Mouse (Mus musculus) heart, embryonic 16.5 days (tissue): Measurements from ENCODE around the gene Thra. TPM values are rescaled to one million over a fixed set of nuclear protein-coding genes. Genes with fewer than 3 reads are reported as not detected.
A peak's percentile ranks its signal among the peaks of the same experiment; 100 is the strongest.

ENCODE experiments used
- ATAC-seq: fragments of 200-750 bp; cut with Nextera tagmentation; replicated peaks from 2 replicates; pipeline ENCODE4 v1.8.0; 2017; ENCODE audit warnings: moderate number of reproducible peaks; ENCODE audit not compliant: insufficient read depth, low FRiP score; ENCODE audit errors: extremely low read depth
- H3K27ac ChIP-seq: fragments of 300-500 bp; sonication (generic); 2 replicates; pipeline ENCODE4 v1.5.1; 2014; ENCODE audit warnings: mild to moderate bottlenecking, low read length, control low read depth, moderate library complexity
- H3K27me3 ChIP-seq: fragments of 300-500 bp; sonication (generic); 2 replicates; pipeline ENCODE4 v1.6.1; 2014; ENCODE audit warnings: low read length, mixed read lengths; ENCODE audit not compliant: control insufficient read depth, insufficient read depth
- H3K36me3 ChIP-seq: fragments of 300-500 bp; sonication (generic); 2 replicates; pipeline ENCODE4 v1.6.1; 2014; ENCODE audit not compliant: control insufficient read depth, insufficient read depth
- H3K4me1 ChIP-seq: fragments of 300-500 bp; sonication (generic); 2 replicates; pipeline ENCODE4 v1.6.1; 2014; ENCODE audit warnings: low read length, mixed read lengths; ENCODE audit not compliant: control insufficient read depth, insufficient read depth
- H3K4me2 ChIP-seq: fragments of 300-500 bp; sonication (generic); 2 replicates; pipeline ENCODE4 v1.6.1; 2014; ENCODE audit warnings: low read depth, mild to moderate bottlenecking, control low read depth, low read length
- H3K4me3 ChIP-seq: fragments of 300-500 bp; sonication (generic); 2 replicates; pipeline ENCODE4 v1.5.1; 2014; ENCODE audit warnings: mild to moderate bottlenecking, control low read depth, low read length
- H3K9ac ChIP-seq: fragments of 300-500 bp; sonication (generic); 2 replicates; pipeline ENCODE4 v1.6.1; 2014; ENCODE audit warnings: low read length, control low read depth
- H3K9me3 ChIP-seq: fragments of 300-500 bp; sonication (generic); replicated peaks from 2 replicates; pipeline ENCODE4 v1.6.1; 2016; ENCODE audit warnings: low read length; ENCODE audit not compliant: control insufficient read depth
- WGBS: fragments of 180-500 bp; shearing (Covaris S2); extraction: QIAGEN DNeasy Blood & Tissue Kit; methylation state at CpG from one replicate; pipeline ENCODE4 v1.1.7; 2014; 5-methylcytosine and 5-hydroxymethylcytosine counted together
- polyA plus RNA-seq: library from polyadenylated mRNA; unstranded; fragments of >200 nt; fragmentation: Nextera tagmentation; extraction: Ambion mirVana; gene quantifications from 2 replicates; pipeline ENCODE4 v1.2.1, GENCODE M21; 2015

Gene Thra
- polyA plus RNA-seq, 1 experiment from 2014 or later = 37.5 TPM

GRCm38 (mm10) chr11:98699911-98700310 is 40.5 kb upstream of the Thra start:
- Histone ChIP-seq H3K27ac (no peak overlapping the region), H3K4me3 (no peak overlapping the region), H3K9ac (no peak overlapping the region), H3K4me2 (no peak overlapping the region), H3K4me1 (peaks cover 3% of the 10 kb centered on the region), H3K9me3 (no peaks in the 10 kb centered on the region), H3K27me3 (no peaks in the 10 kb centered on the region), H3K36me3 (peaks cover 11% of the 10 kb centered on the region)
- WGBS = 25% methylated on average over 4 of the region's 4 CpGs
- ATAC-seq = no peak

GRCm38 (mm10) chr11:98701213-98701670 is 39.2 kb upstream of the Thra start, which contains the start of gene Csf3:
Gene Csf3 (plus strand): TSS chr11:98701263.
- H3K4me3 ChIP-seq = no peak within 1 kb of the TSS
- H3K4me1 ChIP-seq = peaks cover 3% of the 10 kb centered on the region; the same call in 1 of the 2 replicates
- H3K9me3 ChIP-seq = no peaks in the 10 kb centered on the region
- H3K4me2 ChIP-seq = no peak within 1 kb of the TSS
- no peak within 1 kb of the TSS for H3K27ac ChIP-seq
- no peaks in the 10 kb centered on the region for H3K27me3 ChIP-seq
- H3K9ac ChIP-seq = no peak within 1 kb of the TSS
- WGBS = 54% methylated on average over 10 of the region's 10 CpGs
- no peak for ATAC-seq
- H3K36me3 ChIP-seq = peaks cover 15% of the 10 kb centered on the region

- Histone ChIP-seq H3K4me1 (peaks cover 5% of the 10 kb centered on the region; the same call in 1 of the 2 replicates), H3K9ac (no peak overlapping the region), H3K27me3 (no peaks in the 10 kb centered on the region), H3K4me2 (no peak overlapping the region), H3K9me3 (no peaks in the 10 kb centered on the region), H3K4me3 (no peak overlapping the region), H3K27ac (no peak overlapping the region), H3K36me3 (peaks cover 18% of the 10 kb centered on the region)
- ATAC-seq = no peak
- 63% methylated on average over 5 of the region's 5 CpGs for WGBS
Measured at GRCm38 (mm10) chr11:98702323-98702722, 38.1 kb upstream of the Thra start.

GRCm38 (mm10) chr11:98705021-98705420 is 35.4 kb upstream of the Thra start:
- no peak overlapping the region for H3K4me2 ChIP-seq
- peaks cover 28% of the 10 kb centered on the region for H3K4me1 ChIP-seq
- H3K36me3 ChIP-seq = peaks cover 21% of the 10 kb centered on the region
- ATAC-seq = no peak
- no peaks in the 10 kb centered on the region for H3K27me3 ChIP-seq
- WGBS = 89% methylated on average over 10 of the region's 10 CpGs
- no peaks in the 10 kb centered on the region for H3K9me3 ChIP-seq
- no peak overlapping the region for H3K4me3 ChIP-seq
- H3K27ac ChIP-seq = no peak overlapping the region
- H3K9ac ChIP-seq = no peak overlapping the region

GRCm38 (mm10) chr11:98707401-98708281 is 32.8 kb upstream of the Thra start:
- peak; percentile 50; the same call in 1 of the 2 replicates for ATAC-seq
- peak overlapping the region; percentile 82 for H3K27ac ChIP-seq
- no peaks in the 10 kb centered on the region for H3K27me3 ChIP-seq
- peak overlapping the region; percentile 3; the same call in 1 of the 2 replicates for H3K4me2 ChIP-seq
- no peak overlapping the region for H3K9ac ChIP-seq
- WGBS = 70% methylated on average over 22 of the region's 22 CpGs
- no peak overlapping the region for H3K4me3 ChIP-seq
- peaks cover 25% of the 10 kb centered on the region for H3K36me3 ChIP-seq
- H3K9me3 ChIP-seq = no peaks in the 10 kb centered on the region
- peaks cover 37% of the 10 kb centered on the region for H3K4me1 ChIP-seq

- Histone ChIP-seq H3K27ac (peak overlapping the region; percentile 82), H3K4me2 (peak overlapping the region; percentile 3; the same call in 1 of the 2 replicates), H3K36me3 (peaks cover 29% of the 10 kb centered on the region), H3K9ac (no peak overlapping the region), H3K4me3 (no peak overlapping the region), H3K4me1 (peaks cover 37% of the 10 kb centered on the region), H3K27me3 (no peaks in the 10 kb centered on the region), H3K9me3 (no peaks in the 10 kb centered on the region)
- no peak for ATAC-seq
- 63% methylated on average over 19 of the region's 19 CpGs for WGBS
Measured at GRCm38 (mm10) chr11:98708282-98708956, 32.0 kb upstream of the Thra start.

- no peak overlapping the region for H3K4me3 ChIP-seq
- peak overlapping the region; percentile 24 for H3K4me2 ChIP-seq
- H3K9ac ChIP-seq = peak overlapping the region; percentile 2
- ATAC-seq = peak; percentile 23; the same call in 1 of the 2 replicates
- H3K9me3 ChIP-seq = no peaks in the 10 kb centered on the region
- no peaks in the 10 kb centered on the region for H3K27me3 ChIP-seq
- H3K36me3 ChIP-seq = peaks cover 37% of the 10 kb centered on the region
- peak overlapping the region; percentile 82 for H3K27ac ChIP-seq
- H3K4me1 ChIP-seq = peaks cover 37% of the 10 kb centered on the region
- 55% methylated on average over 26 of the region's 26 CpGs for WGBS
Measured at GRCm38 (mm10) chr11:98709001-98709741, 31.3 kb upstream of the Thra start.

- Histone ChIP-seq H3K27ac (peak overlapping the region; percentile 82), H3K36me3 (peaks cover 28% of the 10 kb centered on the region), H3K4me1 (peaks cover 37% of the 10 kb centered on the region), H3K9me3 (no peaks in the 10 kb centered on the region), H3K9ac (no peak overlapping the region), H3K4me3 (no peak overlapping the region), H3K27me3 (no peaks in the 10 kb centered on the region), H3K4me2 (no peak overlapping the region)
- ATAC-seq = peak; percentile 28; the same call in 1 of the 2 replicates
- 40% methylated on average over 12 of the region's 12 CpGs for WGBS
Measured at GRCm38 (mm10) chr11:98710416-98711045, 29.9 kb upstream of the Thra start.
